Comparison of ENCODE assay signal across 12 mouse cellular contexts in the genomic region with DNA sequence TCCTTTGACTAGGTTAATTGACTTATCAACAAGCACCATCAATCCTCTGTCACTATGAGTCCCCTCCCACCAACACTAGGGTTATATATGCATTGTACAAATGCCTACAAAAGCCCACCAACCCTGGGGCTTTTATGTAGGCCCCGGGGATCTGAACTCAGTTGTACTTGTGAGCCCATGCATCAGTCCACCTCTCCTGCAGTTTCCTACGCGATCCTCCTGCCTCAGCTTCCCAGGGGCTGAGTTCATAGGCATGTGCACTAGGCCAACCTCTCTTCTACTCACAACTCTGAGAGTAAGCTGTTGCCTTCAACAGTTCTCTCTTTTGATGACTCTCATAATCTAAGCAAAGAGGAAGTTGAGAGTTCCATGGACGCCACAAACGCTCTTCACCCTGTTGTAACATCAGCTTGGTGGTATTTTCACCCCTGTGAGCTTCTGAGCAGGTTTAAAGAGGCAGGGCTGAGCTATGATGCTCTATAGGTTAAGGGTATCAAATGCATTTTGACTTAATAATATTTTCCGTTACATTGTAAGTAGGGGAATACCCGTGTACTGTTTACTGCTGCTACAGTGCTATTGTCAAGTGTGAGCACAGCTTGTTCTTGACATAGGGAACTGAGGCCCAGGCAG. TPM values are rescaled to one million over a fixed set of nuclear protein-coding genes. Genes with fewer than 3 reads are reported as not detected.
DNase-seq lines count a peak whose midpoint lies in the region; ATAC-seq and TF ChIP-seq lines count a peak whose summit lies in the region.
"Had no signal": no experiment of that assay in that cellular context is flagged by ENCODE, and none has a peak within 500 bp of the region (broad histone marks: within the 10 kb centered on the region; RNA-seq: fewer than 3 reads in every experiment).

No protein-coding gene starts in this region.

- H3K27me3 ChIP-seq in heart, embryonic 10.5 days (ENCODE audit: insufficient read depth, poor library complexity, severe bottlenecking) = no peaks in the 10 kb centered on the region
- H3K27me3 ChIP-seq: embryonic facial prominence, embryonic 13.5 days; hindbrain, embryonic 15.5 days had no signal

- intact Hi-C loops in left cerebral cortex, postnatal 10 days (cut with DNase I) = no loop called here

- no peak for TF ChIP-seq POLR2A in bone marrow, adult 2 months (IDR thresholded peaks at IDR 0.05; ENCODE audit: borderline replicate concordance, control insufficient read depth, low read depth, low read length)

- H3K9me3 ChIP-seq in heart, embryonic 10.5 days = no peaks in the 10 kb centered on the region
- H3K9me3 ChIP-seq: embryonic facial prominence, embryonic 13.5 days; hindbrain, embryonic 15.5 days; megakaryocyte, embryonic 14.5 days had no signal

- no peaks in the 10 kb centered on the region for H3K36me3 ChIP-seq in heart, embryonic 10.5 days
- H3K36me3 ChIP-seq: embryonic facial prominence, embryonic 13.5 days; hindbrain, embryonic 15.5 days had no signal

- peak overlapping the region; percentile 80 for H3K27ac ChIP-seq in heart, embryonic 10.5 days
- H3K27ac ChIP-seq in bone marrow, adult 2 months (ENCODE audit: control insufficient read depth, insufficient read depth, low read depth, low read length, poor library complexity) = peak overlapping the region; percentile 92
- H3K27ac ChIP-seq: hindbrain, embryonic 15.5 days had no signal

- ATAC-seq in megakaryocyte, adult 5-6 weeks (ENCODE audit: poor library complexity, severe bottlenecking) = peak; percentile 47

- no peak for DNase-seq in heart, embryonic 10.5 days (ENCODE audit: low spot score)
- DNase-seq in heart, adult 18-20 months = no peak
- DNase-seq in 416B (ENCODE audit: low read depth) = peak; percentile 61
- DNase-seq in frontal cortex, adult 2 months (ENCODE audit: extremely low spot score in 1 of 2, low spot score in 1 of 2) = no peak
- DNase-seq in kidney, adult 11 months = no peak
- DNase-seq in left cerebral cortex, postnatal 10 days (ENCODE audit: extremely low spot score in 1 of 2, low spot score in 2 of 2) = no peak
- DNase-seq: left cerebral cortex, postnatal 4 days had no signal

- WGBS in heart, embryonic 10.5 days = 88% methylated on average over 7 of the region's 7 CpGs
- WGBS in bone marrow, adult 2 months = 42% methylated on average over 7 of the region's 7 CpGs

- H3K4me1 ChIP-seq in heart, embryonic 10.5 days = peaks cover 58% of the 10 kb centered on the region
- peaks cover 13% of the 10 kb centered on the region for H3K4me1 ChIP-seq in bone marrow, adult 2 months (ENCODE audit: control insufficient read depth, insufficient read depth, low read length)
- H3K4me1 ChIP-seq: hindbrain, embryonic 15.5 days had no signal

- TF ChIP-seq CTCF in bone marrow, adult 2 months (IDR thresholded peaks at IDR 0.05; ENCODE audit: control insufficient read depth, insufficient read depth, low read length) = no peak

- H3K4me3 ChIP-seq in heart, embryonic 10.5 days = no peak overlapping the region
- no peak overlapping the region for H3K4me3 ChIP-seq in bone marrow, adult 2 months (replicated peaks; ENCODE audit: control insufficient read depth, low read depth, low read length)
- H3K4me3 ChIP-seq: embryonic facial prominence, embryonic 13.5 days; hindbrain, embryonic 15.5 days; megakaryocyte, embryonic 14.5 days had no signal

RNA-seq across cellular contexts. Expression of a gene that starts 29.8 kb away (rescaled TPM):
- 130 and 150 TPM in 2 replicates for polyA plus RNA-seq in heart, embryonic 10.5 days (2016; fragmentation: Nextera tagmentation; extraction: Ambion mirVana)
- total RNA-seq in heart, adult 18-20 months (2021) = 10 to 100 TPM; 50.4 to 56.6 TPM
- polyA plus RNA-seq in bone marrow, adult 2 months (2011; ENCODE audit: insufficient read depth, insufficient read length, low replicate concordance, missing spikeins) = 9.8 and 23.4 TPM in 2 replicates
- total RNA-seq in megakaryocyte, adult 5-6 weeks (2015) = 18.9 and 22.1 TPM in 2 replicates
- total RNA-seq in megakaryocyte, adult 5-6 weeks (2017) = 9.6 and 16.3 TPM in 2 replicates
- 123 and 134 TPM in 2 replicates for polyA plus RNA-seq in frontal cortex, adult 2 months (2012; rRNA removed)
- 100 to 1,000 TPM; 170 to 171 TPM for total RNA-seq in left cerebral cortex, postnatal 10 days (2021)

RNA-seq across cellular contexts. Expression of a gene that starts 30.4 kb away (rescaled TPM):
- polyA plus RNA-seq in heart, embryonic 10.5 days (2016; fragmentation: Nextera tagmentation; extraction: Ambion mirVana) = 28.8 and 31.5 TPM in 2 replicates
- total RNA-seq in heart, adult 18-20 months (2021) = 10 to 100 TPM; 50.3 to 57.1 TPM
- polyA plus RNA-seq in bone marrow, adult 2 months (2011; ENCODE audit: insufficient read depth, insufficient read length, low replicate concordance, missing spikeins) = 26.8 and 37.7 TPM in 2 replicates
- total RNA-seq in megakaryocyte, adult 5-6 weeks (2015) = 265 and 280 TPM in 2 replicates
- total RNA-seq in megakaryocyte, adult 5-6 weeks (2017) = 58.9 and 72.1 TPM in 2 replicates
- 40.9 and 60.5 TPM in 2 replicates for polyA plus RNA-seq in frontal cortex, adult 2 months (2012; rRNA removed)
- total RNA-seq in left cerebral cortex, postnatal 10 days (2021) = 10 to 100 TPM; 23.2 TPM
